Mouse (Mus musculus) kidney, embryonic 16.5 days (tissue): ENCODE measurements at regions not wholly inside any gene's neighbourhood (a gene's known extent, or its start where the extent isn't known, plus 50 kb on each side); places are given as distances from the start of the nearest gene placed in this dataset.

Experiments
- ATAC-seq: fragments of 200-750 bp; cut with Nextera tagmentation; 2 replicates; pipeline ENCODE4 v1.8.0; 2017; ENCODE audit warnings: moderate TSS enrichment; ENCODE audit not compliant: low FRiP score, low TSS enrichment
- H3K27ac ChIP-seq: fragments of 300-500 bp; sonication (generic); 2 replicates; pipeline ENCODE4 v1.5.1; 2014; ENCODE audit warnings: low read length
- H3K27me3 ChIP-seq: fragments of 300-500 bp; sonication (generic); 2 replicates; pipeline ENCODE4 v1.6.1; 2014; ENCODE audit warnings: low read length, control low read depth, mixed read lengths; ENCODE audit not compliant: insufficient read depth
- H3K36me3 ChIP-seq: fragments of 300-500 bp; sonication (generic); 2 replicates; pipeline ENCODE4 v1.6.1; 2014; ENCODE audit warnings: low read length, control low read depth, mixed read lengths; ENCODE audit not compliant: insufficient read depth
- H3K4me1 ChIP-seq: fragments of 300-500 bp; sonication (generic); 2 replicates; pipeline ENCODE4 v1.6.1; 2014; ENCODE audit warnings: low read length, control low read depth, mixed read lengths; ENCODE audit not compliant: insufficient read depth
- H3K4me2 ChIP-seq: fragments of 300-500 bp; sonication (generic); replicated peaks from 2 replicates; pipeline ENCODE4 v1.6.1; 2014; ENCODE audit warnings: low read depth, low read length
- H3K4me3 ChIP-seq: fragments of 300-500 bp; sonication (generic); 2 replicates; pipeline ENCODE4 v1.5.1; 2014; ENCODE audit warnings: mild to moderate bottlenecking, low read length
- H3K9ac ChIP-seq: fragments of 300-500 bp; sonication (generic); replicated peaks from 2 replicates; pipeline ENCODE4 v1.6.1; 2014; ENCODE audit warnings: low read length
- H3K9me3 ChIP-seq: fragments of 300-500 bp; sonication (generic); 2 replicates; pipeline ENCODE4 v1.6.1; 2016; ENCODE audit warnings: low read length, control low read depth
- WGBS: fragments of 180-500 bp; shearing (Covaris S2); extraction: QIAGEN DNeasy Blood & Tissue Kit; methylation state at CpG from one replicate; pipeline ENCODE4 v1.1.7; 2014; 5-methylcytosine and 5-hydroxymethylcytosine counted together

GRCm38 (mm10) chr3:52828473-52828872, 188.6 kb downstream of the Cog6 start:
- Histone ChIP-seq H3K4me1 (no peaks in the 10 kb centered on the region), H3K27ac (no peak overlapping the region), H3K9ac (no peak overlapping the region), H3K36me3 (no peaks in the 10 kb centered on the region), H3K4me2 (no peak overlapping the region), H3K27me3 (no peaks in the 10 kb centered on the region), H3K4me3 (no peak overlapping the region), H3K9me3 (no peaks in the 10 kb centered on the region)
- WGBS, result 49% methylated on average over 4 of the region's 4 CpGs
- ATAC-seq, result no peak

GRCm38 (mm10) chr3:52822848-52823247, 194.2 kb downstream of the Cog6 start:
- WGBS, result 89% methylated on average over 5 of the region's 5 CpGs
- no peaks in the 10 kb centered on the region for H3K36me3 ChIP-seq

GRCm38 (mm10) chr3:52821450-52821849, 195.6 kb downstream of the Cog6 start:
- WGBS, result 54% methylated on average over 5 of the region's 5 CpGs
- no peak overlapping the region for H3K4me3 ChIP-seq
- H3K9me3 ChIP-seq, result no peaks in the 10 kb centered on the region
- no peaks in the 10 kb centered on the region for H3K27me3 ChIP-seq
- no peak for ATAC-seq
- no peaks in the 10 kb centered on the region for H3K36me3 ChIP-seq
- no peak overlapping the region for H3K27ac ChIP-seq
- no peaks in the 10 kb centered on the region for H3K4me1 ChIP-seq
- H3K9ac ChIP-seq, result no peak overlapping the region
- H3K4me2 ChIP-seq, result no peak overlapping the region

More at GRCm38 (mm10) chr3:52822848-52823247, 194.2 kb downstream of the Cog6 start:
- Histone ChIP-seq H3K27ac (no peak overlapping the region), H3K4me2 (no peak overlapping the region), H3K4me1 (no peaks in the 10 kb centered on the region), H3K9ac (no peak overlapping the region), H3K27me3 (no peaks in the 10 kb centered on the region), H3K4me3 (no peak overlapping the region), H3K9me3 (no peaks in the 10 kb centered on the region)
- ATAC-seq, result no peak

- Histone ChIP-seq H3K4me1 (no peaks in the 10 kb centered on the region), H3K36me3 (no peaks in the 10 kb centered on the region), H3K27me3 (no peaks in the 10 kb centered on the region), H3K9ac (no peak overlapping the region), H3K4me2 (no peak overlapping the region), H3K9me3 (no peaks in the 10 kb centered on the region), H3K27ac (no peak overlapping the region), H3K4me3 (no peak overlapping the region)
- WGBS, result 85% methylated on average over 4 of the region's 4 CpGs
- no peak for ATAC-seq
These were observed 198.6 kb downstream of the Cog6 start for GRCm38 (mm10) chr3:52818401-52818800.

GRCm38 (mm10) chr3:52817416-52817815, 199.6 kb downstream of the Cog6 start:
- 83% methylated on average over 6 of the region's 6 CpGs for WGBS
- Histone ChIP-seq H3K27ac (no peak overlapping the region), H3K9me3 (no peaks in the 10 kb centered on the region), H3K4me1 (no peaks in the 10 kb centered on the region), H3K4me3 (no peak overlapping the region), H3K4me2 (no peak overlapping the region), H3K9ac (no peak overlapping the region), H3K27me3 (no peaks in the 10 kb centered on the region), H3K36me3 (no peaks in the 10 kb centered on the region)
- no peak for ATAC-seq

- no peaks in the 10 kb centered on the region for H3K4me1 ChIP-seq
- no peaks in the 10 kb centered on the region for H3K36me3 ChIP-seq
- H3K4me3 ChIP-seq, result no peak overlapping the region
- no peak overlapping the region for H3K9ac ChIP-seq
- no peak for ATAC-seq
- 81% methylated on average over 7 of the region's 7 CpGs for WGBS
- H3K4me2 ChIP-seq, result no peak overlapping the region
- no peaks in the 10 kb centered on the region for H3K9me3 ChIP-seq
- no peaks in the 10 kb centered on the region for H3K27me3 ChIP-seq
- no peak overlapping the region for H3K27ac ChIP-seq
These were observed 201.5 kb downstream of the Cog6 start for GRCm38 (mm10) chr3:52815497-52815896.

GRCm38 (mm10) chr3:52802324-52802723, 214.7 kb downstream of the Cog6 start:
- H3K27ac ChIP-seq, result no peak overlapping the region
- no peak overlapping the region for H3K4me2 ChIP-seq
- H3K4me3 ChIP-seq, result no peak overlapping the region
- no peaks in the 10 kb centered on the region for H3K27me3 ChIP-seq
- WGBS, result 76% methylated on average over 5 of the region's 5 CpGs
- no peak overlapping the region for H3K9ac ChIP-seq
- no peak for ATAC-seq
- H3K4me1 ChIP-seq, result 0 out of 2 replicates have a peak, but pooled peaks cover 3% of the 10 kb centered on the region
- no peaks in the 10 kb centered on the region for H3K36me3 ChIP-seq
- peaks cover 5% of the 10 kb centered on the region; the same call in 1 of the 2 replicates for H3K9me3 ChIP-seq

- WGBS, result 87% methylated on average over 5 of the region's 5 CpGs
- Histone ChIP-seq H3K4me1 (0 out of 2 replicates have a peak, but pooled peaks cover 3% of the 10 kb centered on the region), H3K9ac (no peak overlapping the region), H3K9me3 (peaks cover 5% of the 10 kb centered on the region; the same call in 1 of the 2 replicates), H3K27me3 (no peaks in the 10 kb centered on the region), H3K27ac (no peak overlapping the region), H3K4me2 (no peak overlapping the region), H3K36me3 (no peaks in the 10 kb centered on the region), H3K4me3 (no peak overlapping the region)
- ATAC-seq, result no peak
These were observed 215.6 kb downstream of the Cog6 start for GRCm38 (mm10) chr3:52801446-52801845.

- H3K27ac ChIP-seq, result no peak overlapping the region
- no peaks in the 10 kb centered on the region for H3K36me3 ChIP-seq
- no peak overlapping the region for H3K9ac ChIP-seq
- WGBS, result 78% methylated on average over 3 of the region's 3 CpGs
- no peak for ATAC-seq
- no peak overlapping the region for H3K4me2 ChIP-seq
- H3K27me3 ChIP-seq, result no peaks in the 10 kb centered on the region
- 0 out of 2 replicates have a peak, but pooled peaks cover 3% of the 10 kb centered on the region for H3K4me1 ChIP-seq
- H3K9me3 ChIP-seq, result peaks cover 5% of the 10 kb centered on the region; the same call in 1 of the 2 replicates
- H3K4me3 ChIP-seq, result no peak overlapping the region
These were observed 216.4 kb downstream of the Cog6 start for GRCm38 (mm10) chr3:52800673-52801072.

GRCm38 (mm10) chr3:52797801-52798200, 219.2 kb downstream of the Cog6 start:
- Histone ChIP-seq H3K36me3 (no peaks in the 10 kb centered on the region), H3K4me2 (no peak overlapping the region), H3K4me1 (0 out of 2 replicates have a peak, but pooled peaks cover 3% of the 10 kb centered on the region), H3K27me3 (no peaks in the 10 kb centered on the region), H3K9me3 (peaks cover 5% of the 10 kb centered on the region; the same call in 1 of the 2 replicates), H3K9ac (no peak overlapping the region), H3K27ac (no peak overlapping the region), H3K4me3 (no peak overlapping the region)
- ATAC-seq, result no peak
- 21% methylated on average over 6 of the region's 6 CpGs for WGBS
